Mouse (Mus musculus): ENCODE data around the gene Dnal4. TPM values are rescaled to one million over a fixed set of nuclear protein-coding genes. Genes with fewer than 3 reads are reported as not detected.

Dnal4 gene
- polyA plus RNA-seq, 1 experiment = 0.69 TPM

GRCm38 (mm10) chr15:79740739-79741138, 36.9 kb downstream of the Dnal4 start:
- no peaks in the 10 kb centered on the region for H3K9me3 ChIP-seq (ENCODE audit: control insufficient read depth, low read length)
- H3K36me3 ChIP-seq (ENCODE audit: control insufficient read depth) = peaks cover 38% of the 10 kb centered on the region
- H3K4me1 ChIP-seq (ENCODE audit: control insufficient read depth) = peaks cover 34% of the 10 kb centered on the region
- H3K4me3 ChIP-seq (replicated peaks) = peak overlapping the region; percentile 88
- peaks cover 18% of the 10 kb centered on the region for H3K27me3 ChIP-seq (ENCODE audit: control insufficient read depth)
- TF ChIP-seq GATA1 (IDR thresholded peaks at IDR 0.05; ENCODE audit: low read length) = no peak
- TF ChIP-seq TAL1 (IDR thresholded peaks at IDR 0.05; ENCODE audit: low read length) = no peak

GRCm38 (mm10) chr15:79734311-79734710, 43.3 kb downstream of the Dnal4 start:
- peaks cover 80% of the 10 kb centered on the region for H3K36me3 ChIP-seq (ENCODE audit: control insufficient read depth)
- H3K4me3 ChIP-seq (replicated peaks) = no peak overlapping the region
- TF ChIP-seq GATA1 (IDR thresholded peaks at IDR 0.05; ENCODE audit: low read length) = no peak
- H3K9me3 ChIP-seq (ENCODE audit: control insufficient read depth, low read length) = no peaks in the 10 kb centered on the region
- no peaks in the 10 kb centered on the region for H3K27me3 ChIP-seq (ENCODE audit: control insufficient read depth)
- no peaks in the 10 kb centered on the region; the same call in 1 of the 2 replicates for H3K4me1 ChIP-seq (ENCODE audit: control insufficient read depth)

GRCm38 (mm10) chr15:79733640-79734039, 44.0 kb downstream of the Dnal4 start:
- no peak for TF ChIP-seq TAL1 (IDR thresholded peaks at IDR 0.05; ENCODE audit: low read length)
- H3K27me3 ChIP-seq (ENCODE audit: control insufficient read depth) = no peaks in the 10 kb centered on the region
- H3K4me1 ChIP-seq (ENCODE audit: control insufficient read depth) = no peaks in the 10 kb centered on the region
- H3K9me3 ChIP-seq (ENCODE audit: control insufficient read depth, low read length) = no peaks in the 10 kb centered on the region
- no peak overlapping the region for H3K4me3 ChIP-seq (replicated peaks)
- H3K36me3 ChIP-seq (ENCODE audit: control insufficient read depth) = peaks cover 80% of the 10 kb centered on the region

GRCm38 (mm10) chr15:79733192-79733591, 44.5 kb downstream of the Dnal4 start:
- no peaks in the 10 kb centered on the region for H3K9me3 ChIP-seq (ENCODE audit: control insufficient read depth, low read length)
- no peaks in the 10 kb centered on the region for H3K4me1 ChIP-seq (ENCODE audit: control insufficient read depth)
- no peaks in the 10 kb centered on the region for H3K27me3 ChIP-seq (ENCODE audit: control insufficient read depth)
- TF ChIP-seq TAL1 (IDR thresholded peaks at IDR 0.05; ENCODE audit: low read length) (no peak), GATA1 (IDR thresholded peaks at IDR 0.05; ENCODE audit: low read length) (no peak)
- H3K36me3 ChIP-seq (ENCODE audit: control insufficient read depth) = peaks cover 80% of the 10 kb centered on the region
- no peak overlapping the region for H3K4me3 ChIP-seq (replicated peaks)

GRCm38 (mm10) chr15:79731554-79731953, 46.1 kb downstream of the Dnal4 start:
- no peaks in the 10 kb centered on the region for H3K4me1 ChIP-seq (ENCODE audit: control insufficient read depth)
- no peaks in the 10 kb centered on the region for H3K27me3 ChIP-seq (ENCODE audit: control insufficient read depth)
- peaks cover 79% of the 10 kb centered on the region for H3K36me3 ChIP-seq (ENCODE audit: control insufficient read depth)
- no peak for TF ChIP-seq TAL1 (IDR thresholded peaks at IDR 0.05; ENCODE audit: low read length)
- no peak for TF ChIP-seq GATA1 (IDR thresholded peaks at IDR 0.05; ENCODE audit: low read length)
- H3K9me3 ChIP-seq (ENCODE audit: control insufficient read depth, low read length) = no peaks in the 10 kb centered on the region
- no peak overlapping the region for H3K4me3 ChIP-seq (replicated peaks)

GRCm38 (mm10) chr15:79728731-79729388, 48.8 kb downstream of the Dnal4 start:
- H3K4me3 ChIP-seq (replicated peaks) = no peak overlapping the region
- peaks cover 81% of the 10 kb centered on the region for H3K36me3 ChIP-seq (ENCODE audit: control insufficient read depth)
- no peaks in the 10 kb centered on the region for H3K9me3 ChIP-seq (ENCODE audit: control insufficient read depth, low read length)
- TF ChIP-seq GATA1 (IDR thresholded peaks at IDR 0.05; ENCODE audit: low read length) (no peak), TAL1 (IDR thresholded peaks at IDR 0.05; ENCODE audit: low read length) (no peak)
- no peaks in the 10 kb centered on the region for H3K4me1 ChIP-seq (ENCODE audit: control insufficient read depth)
- H3K27me3 ChIP-seq (ENCODE audit: control insufficient read depth) = no peaks in the 10 kb centered on the region

- H3K36me3 ChIP-seq (ENCODE audit: control insufficient read depth) = peaks cover 81% of the 10 kb centered on the region
- no peaks in the 10 kb centered on the region for H3K4me1 ChIP-seq (ENCODE audit: control insufficient read depth)
- no peaks in the 10 kb centered on the region for H3K9me3 ChIP-seq (ENCODE audit: control insufficient read depth, low read length)
- TF ChIP-seq TAL1 (IDR thresholded peaks at IDR 0.05; ENCODE audit: low read length) (no peak), GATA1 (IDR thresholded peaks at IDR 0.05; ENCODE audit: low read length) (no peak)
- no peak overlapping the region for H3K4me3 ChIP-seq (replicated peaks)
- H3K27me3 ChIP-seq (ENCODE audit: control insufficient read depth) = no peaks in the 10 kb centered on the region
Observed at GRCm38 (mm10) chr15:79728311-79728710, 49.3 kb downstream of the Dnal4 start.

- no peak for TF ChIP-seq GATA1 (IDR thresholded peaks at IDR 0.05; ENCODE audit: low read length)
- TF ChIP-seq TAL1 (IDR thresholded peaks at IDR 0.05; ENCODE audit: low read length) = no peak
- Histone ChIP-seq H3K4me1 (ENCODE audit: control insufficient read depth) (no peaks in the 10 kb centered on the region), H3K36me3 (ENCODE audit: control insufficient read depth) (peaks cover 81% of the 10 kb centered on the region), H3K27me3 (ENCODE audit: control insufficient read depth) (no peaks in the 10 kb centered on the region), H3K9me3 (ENCODE audit: control insufficient read depth, low read length) (no peaks in the 10 kb centered on the region), H3K4me3 (replicated peaks) (no peak overlapping the region)
Observed at GRCm38 (mm10) chr15:79727840-79728239, 49.8 kb downstream of the Dnal4 start.

GRCm38 (mm10) chr15:79725190-79725789, 52.4 kb downstream of the Dnal4 start:
- Histone ChIP-seq H3K9me3 (ENCODE audit: control insufficient read depth, low read length) (no peaks in the 10 kb centered on the region), H3K4me3 (replicated peaks) (no peak overlapping the region), H3K4me1 (ENCODE audit: control insufficient read depth) (no peaks in the 10 kb centered on the region; the same call in 1 of the 2 replicates), H3K27me3 (ENCODE audit: control insufficient read depth) (no peaks in the 10 kb centered on the region), H3K36me3 (ENCODE audit: control insufficient read depth) (peaks cover 92% of the 10 kb centered on the region)
- TF ChIP-seq GATA1 (IDR thresholded peaks at IDR 0.05; ENCODE audit: low read length) = no peak
- TF ChIP-seq TAL1 (IDR thresholded peaks at IDR 0.05; ENCODE audit: low read length) = no peak
